Mouse (Mus musculus): ENCODE results near the gene C7.

Gene C7

DNA sequence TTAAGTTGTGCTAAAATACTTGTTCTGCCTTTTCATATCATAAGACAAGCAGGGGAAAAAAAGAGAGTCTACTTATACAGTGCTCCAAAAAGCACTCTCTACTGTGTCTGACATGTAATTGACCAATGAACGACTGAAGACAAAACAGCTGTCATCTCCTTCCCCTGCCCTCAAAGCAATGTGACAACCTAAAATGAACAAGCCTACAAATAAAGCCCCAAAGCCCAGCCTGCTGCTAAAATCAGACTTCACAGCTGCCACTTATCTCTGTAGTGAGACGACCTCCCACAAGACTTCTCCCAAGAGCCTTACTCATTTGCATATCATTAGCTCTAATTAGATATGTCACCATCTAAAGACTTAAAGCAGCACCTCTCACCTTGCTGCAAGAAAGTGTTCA is 60.6 kb downstream of the C7 start:
- DNase-seq (ENCODE audit: low read depth, low spot score), result no peak

- no peak for DNase-seq (ENCODE audit: low read depth, low spot score)
Measured at GRCm38 (mm10) chr15:4973355-4973754, 90.2 kb downstream of the C7 start.

Data from ZHBTc4 (cell line).